Mouse (Mus musculus) hindbrain, embryonic 12.5 days (tissue): ENCODE measurements around the gene Bcl2l12. TPM values are rescaled to one million over a fixed set of nuclear protein-coding genes. Genes with fewer than 3 reads are reported as not detected.

Experiments
- ATAC-seq: fragments of 200-750 bp; cut with Nextera tagmentation; 2 replicates; pipeline ENCODE4 v1.8.0; 2017; ENCODE audit warnings: moderate TSS enrichment; ENCODE audit not compliant: low FRiP score
- H3K27ac ChIP-seq: fragments of 300-500 bp; sonication (generic); 2 replicates; pipeline ENCODE4 v1.5.1; 2016; ENCODE audit warnings: mild to moderate bottlenecking
- H3K27me3 ChIP-seq: fragments of 300-500 bp; sonication (generic); 2 replicates; pipeline ENCODE4 v1.6.1; 2016; ENCODE audit warnings: mild to moderate bottlenecking
- H3K36me3 ChIP-seq: fragments of 300-500 bp; sonication (generic); 2 replicates; pipeline ENCODE4 v1.6.1; 2016; ENCODE audit warnings: mild to moderate bottlenecking
- H3K4me1 ChIP-seq: fragments of 300-500 bp; sonication (generic); 2 replicates; pipeline ENCODE4 v1.6.1; 2016
- H3K4me2 ChIP-seq: fragments of 300-500 bp; sonication (generic); replicated peaks from 2 replicates; pipeline ENCODE4 v1.6.1; 2016; ENCODE audit warnings: mild to moderate bottlenecking
- H3K4me3 ChIP-seq: fragments of 300-500 bp; sonication (generic); 2 replicates; pipeline ENCODE4 v1.5.1; 2016; ENCODE audit warnings: mild to moderate bottlenecking
- H3K9ac ChIP-seq: fragments of 300-500 bp; sonication (generic); 2 replicates; pipeline ENCODE4 v1.6.1; 2016; ENCODE audit warnings: mild to moderate bottlenecking, moderate library complexity
- H3K9me3 ChIP-seq: fragments of 300-500 bp; sonication (generic); replicated peaks from 2 replicates; pipeline ENCODE4 v1.6.1; 2016; ENCODE audit warnings: mild to moderate bottlenecking
- WGBS: fragments of 180-500 bp; shearing (Covaris S2); methylation state at CpG from one replicate; pipeline ENCODE4 v1.1.7; 2016; 5-methylcytosine and 5-hydroxymethylcytosine counted together
- polyA plus RNA-seq: library from polyadenylated mRNA; unstranded; fragments of >200 nt; fragmentation: Nextera tagmentation; extraction: Ambion mirVana; gene quantifications from 2 replicates; pipeline ENCODE4 v1.2.1, GENCODE M21; 2016

Bcl2l12 gene
- polyA plus RNA-seq = 46.7 and 46.8 TPM in 2 replicates

- peaks cover 61% of the 10 kb centered on the region for H3K36me3 ChIP-seq
These were observed at the start of gene Bcl2l12 for GRCm38 (mm10) chr7:44998501-44998955. Bcl2l12 (minus strand) TSS chr7:44998712.

GRCm38 (mm10) chr7:45047491-45047890 is 49.0 kb upstream of the Bcl2l12 start:
- WGBS = 95% methylated on average over 14 of the region's 14 CpGs
- Histone ChIP-seq H3K9me3 (no peaks in the 10 kb centered on the region), H3K4me3 (no peak overlapping the region), H3K4me1 (peaks cover 22% of the 10 kb centered on the region), H3K9ac (no peak overlapping the region), H3K27me3 (no peaks in the 10 kb centered on the region), H3K4me2 (no peak overlapping the region), H3K27ac (no peak overlapping the region), H3K36me3 (peaks cover 79% of the 10 kb centered on the region)
- ATAC-seq = no peak

More at GRCm38 (mm10) chr7:44998501-44998955, at the start of gene Bcl2l12:
- Histone ChIP-seq H3K4me3 (peak within 1 kb of the TSS; percentile 63), H3K27me3 (no peaks in the 10 kb centered on the region), H3K4me1 (peaks cover 27% of the 10 kb centered on the region), H3K4me2 (peak within 1 kb of the TSS; percentile 71), H3K9ac (peak within 1 kb of the TSS; percentile 79), H3K9me3 (no peaks in the 10 kb centered on the region), H3K27ac (peak within 1 kb of the TSS; percentile 82)
- WGBS = 2% methylated on average over 18 of the region's 18 CpGs
- ATAC-seq = no peak

GRCm38 (mm10) chr7:45046853-45047350 is 48.4 kb upstream of the Bcl2l12 start:
- Histone ChIP-seq H3K9me3 (no peaks in the 10 kb centered on the region), H3K27me3 (no peaks in the 10 kb centered on the region), H3K27ac (no peak overlapping the region), H3K4me1 (peaks cover 20% of the 10 kb centered on the region), H3K4me2 (no peak overlapping the region), H3K36me3 (peaks cover 85% of the 10 kb centered on the region), H3K9ac (no peak overlapping the region), H3K4me3 (no peak overlapping the region; the same call in 1 of the 2 replicates)
- no peak for ATAC-seq
- WGBS = 96% methylated on average over 26 of the region's 26 CpGs

- Histone ChIP-seq H3K4me2 (no peak overlapping the region), H3K36me3 (peaks cover 97% of the 10 kb centered on the region), H3K9me3 (no peaks in the 10 kb centered on the region), H3K27ac (no peak overlapping the region), H3K27me3 (no peaks in the 10 kb centered on the region), H3K4me1 (peaks cover 8% of the 10 kb centered on the region), H3K4me3 (no peak overlapping the region), H3K9ac (no peak overlapping the region)
- ATAC-seq = no peak
- WGBS = 94% methylated on average over 22 of the region's 22 CpGs
These were observed 47.2 kb upstream of the Bcl2l12 start for GRCm38 (mm10) chr7:45045741-45046140.

GRCm38 (mm10) chr7:45043307-45043706 is 44.8 kb upstream of the Bcl2l12 start:
- ATAC-seq = no peak
- 96% methylated on average over 14 of the region's 14 CpGs for WGBS

GRCm38 (mm10) chr7:45040851-45041250 is 42.3 kb upstream of the Bcl2l12 start:
- Histone ChIP-seq H3K4me2 (no peak overlapping the region), H3K4me1 (no peaks in the 10 kb centered on the region), H3K27me3 (no peaks in the 10 kb centered on the region), H3K9ac (no peak overlapping the region), H3K9me3 (no peaks in the 10 kb centered on the region), H3K27ac (no peak overlapping the region), H3K4me3 (no peak overlapping the region), H3K36me3 (peaks cover 99% of the 10 kb centered on the region)
- no peak for ATAC-seq
- 95% methylated on average over 9 of the region's 9 CpGs for WGBS

More at GRCm38 (mm10) chr7:45043307-45043706, 44.8 kb upstream of the Bcl2l12 start:
- Histone ChIP-seq H3K4me3 (no peak overlapping the region), H3K4me1 (no peaks in the 10 kb centered on the region), H3K36me3 (peaks cover 99% of the 10 kb centered on the region), H3K9me3 (no peaks in the 10 kb centered on the region), H3K4me2 (no peak overlapping the region), H3K27ac (no peak overlapping the region), H3K9ac (peak overlapping the region; percentile 32; the same call in 1 of the 2 replicates), H3K27me3 (no peaks in the 10 kb centered on the region)

- 93% methylated on average over 9 of the region's 9 CpGs for WGBS
- no peaks in the 10 kb centered on the region for H3K9me3 ChIP-seq
- no peak overlapping the region for H3K9ac ChIP-seq
- H3K36me3 ChIP-seq = peaks cover 99% of the 10 kb centered on the region
- no peaks in the 10 kb centered on the region for H3K4me1 ChIP-seq
- H3K27ac ChIP-seq = no peak overlapping the region
- H3K4me2 ChIP-seq = no peak overlapping the region
- H3K27me3 ChIP-seq = no peaks in the 10 kb centered on the region
- no peak for ATAC-seq
- H3K4me3 ChIP-seq = no peak overlapping the region
These were observed 39.9 kb upstream of the Bcl2l12 start for GRCm38 (mm10) chr7:45038411-45038810.

- no peak overlapping the region for H3K27ac ChIP-seq
- H3K4me2 ChIP-seq = no peak overlapping the region
- no peak overlapping the region for H3K4me3 ChIP-seq
- ATAC-seq = no peak
- H3K36me3 ChIP-seq = peaks cover 99% of the 10 kb centered on the region
- no peaks in the 10 kb centered on the region for H3K4me1 ChIP-seq
- no peak overlapping the region for H3K9ac ChIP-seq
- WGBS = 73% methylated on average over 7 of the region's 7 CpGs
- no peaks in the 10 kb centered on the region for H3K9me3 ChIP-seq
- no peaks in the 10 kb centered on the region for H3K27me3 ChIP-seq
These were observed 39.3 kb upstream of the Bcl2l12 start for GRCm38 (mm10) chr7:45037720-45038361.

- Histone ChIP-seq H3K4me1 (no peaks in the 10 kb centered on the region), H3K9ac (no peak overlapping the region), H3K9me3 (no peaks in the 10 kb centered on the region), H3K36me3 (peaks cover 99% of the 10 kb centered on the region), H3K27me3 (no peaks in the 10 kb centered on the region), H3K27ac (no peak overlapping the region), H3K4me3 (no peak overlapping the region), H3K4me2 (no peak overlapping the region)
- no peak for ATAC-seq
- 89% methylated on average over 11 of the region's 11 CpGs for WGBS
These were observed 38.2 kb upstream of the Bcl2l12 start for GRCm38 (mm10) chr7:45036702-45037101.

- H3K4me3 ChIP-seq = no peak overlapping the region
- H3K9ac ChIP-seq = no peak overlapping the region
- no peak overlapping the region for H3K4me2 ChIP-seq
- no peak for ATAC-seq
- no peaks in the 10 kb centered on the region for H3K9me3 ChIP-seq
- no peaks in the 10 kb centered on the region for H3K27me3 ChIP-seq
- H3K36me3 ChIP-seq = peaks cover 99% of the 10 kb centered on the region
- no peak overlapping the region for H3K27ac ChIP-seq
- no peaks in the 10 kb centered on the region for H3K4me1 ChIP-seq
- WGBS = 89% methylated on average over 3 of the region's 3 CpGs
These were observed 37.1 kb upstream of the Bcl2l12 start for GRCm38 (mm10) chr7:45035631-45036030.

GRCm38 (mm10) chr7:45033722-45034359 is 35.3 kb upstream of the Bcl2l12 start:
- H3K4me1 ChIP-seq = no peaks in the 10 kb centered on the region
- H3K9me3 ChIP-seq = no peaks in the 10 kb centered on the region
- H3K9ac ChIP-seq = no peak overlapping the region
- no peaks in the 10 kb centered on the region for H3K27me3 ChIP-seq
- H3K4me3 ChIP-seq = no peak overlapping the region
- H3K4me2 ChIP-seq = no peak overlapping the region
- peaks cover 99% of the 10 kb centered on the region for H3K36me3 ChIP-seq
- 94% methylated on average over 19 of the region's 19 CpGs for WGBS
- ATAC-seq = no peak
- H3K27ac ChIP-seq = no peak overlapping the region

GRCm38 (mm10) chr7:45030857-45031256 is 32.3 kb upstream of the Bcl2l12 start:
- Histone ChIP-seq H3K4me3 (no peak overlapping the region), H3K27ac (no peak overlapping the region), H3K27me3 (no peaks in the 10 kb centered on the region), H3K4me1 (peaks cover 8% of the 10 kb centered on the region; the same call in 1 of the 2 replicates), H3K9me3 (no peaks in the 10 kb centered on the region), H3K4me2 (no peak overlapping the region), H3K36me3 (peaks cover 94% of the 10 kb centered on the region), H3K9ac (peak overlapping the region; percentile 23; the same call in 1 of the 2 replicates)
- 97% methylated on average over 8 of the region's 8 CpGs for WGBS
- ATAC-seq = no peak
